Mouse (Mus musculus): ENCODE measurements around the gene Nectin1.

- no peak for TF ChIP-seq CTCF (IDR thresholded peaks at IDR 0.05; ENCODE audit: low read depth, low read length)
- no peak for TF ChIP-seq POLR2A (IDR thresholded peaks at IDR 0.05; ENCODE audit: insufficient read depth, low read length)
- TF ChIP-seq EP300 (IDR thresholded peaks at IDR 0.05; ENCODE audit: insufficient read depth, low read depth, low read length): 0 out of 2 replicates have a peak, but pooled peaks have one; percentile 56
These were observed 710 bp upstream of the Nectin1 start for GRCm38 (mm10) chr9:43742902-43743646.

Measured in ES-Bruce4 (cell line).